Mouse (Mus musculus): ENCODE data around the gene Kdm4b. TPM values are rescaled to one million over a fixed set of nuclear protein-coding genes. Genes with fewer than 3 reads are reported as not detected.

The Kdm4b gene
- polyA plus RNA-seq, 1 experiment from 2014 or later, result 43.2 TPM

DNA sequence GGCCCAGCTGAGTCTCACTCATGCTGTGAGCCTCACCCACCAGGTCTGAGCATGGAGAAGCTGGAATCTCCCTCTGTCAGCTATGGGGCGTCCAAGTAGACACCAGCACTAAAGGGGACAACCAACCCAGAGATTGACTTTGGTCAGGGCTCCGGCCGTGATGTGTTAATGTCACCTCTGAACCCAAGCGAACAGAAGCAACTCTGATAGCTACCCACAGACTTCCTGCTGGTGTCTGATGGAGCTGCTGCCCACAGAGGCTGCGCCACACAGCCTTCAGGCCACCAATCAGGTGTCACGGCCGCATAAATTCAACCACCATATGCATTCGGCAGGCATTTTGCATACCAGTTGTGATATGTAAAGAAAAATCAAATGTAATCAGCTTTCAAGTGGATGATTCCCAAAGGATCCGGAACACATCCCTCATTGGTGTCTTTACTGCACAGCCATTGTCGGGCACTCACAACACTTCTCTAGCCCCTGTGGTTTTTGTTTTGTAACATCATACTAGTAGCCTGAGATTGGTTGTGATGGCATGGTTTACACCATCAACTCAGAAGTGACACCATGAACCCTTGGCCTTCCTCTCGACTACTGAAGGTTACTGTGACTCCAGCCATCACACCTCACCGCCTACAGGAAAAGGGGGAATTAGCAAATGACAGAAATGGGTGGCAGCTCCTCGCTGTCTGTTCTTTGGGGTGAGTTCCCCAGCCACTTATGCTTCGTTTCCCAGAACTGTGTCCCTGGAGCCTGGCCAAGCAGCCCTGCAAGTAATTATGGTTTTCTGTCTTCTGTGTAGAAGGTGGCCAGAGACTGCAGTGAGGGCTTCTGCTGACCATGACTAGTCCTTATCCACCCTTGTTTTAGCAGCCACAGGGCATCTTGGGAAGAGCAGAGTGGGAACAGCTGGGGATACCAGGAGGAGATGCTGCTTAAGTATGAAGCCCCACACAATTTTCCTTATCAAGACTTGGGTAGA lies 80.3 kb downstream of the Kdm4b start:
- ATAC-seq (ENCODE audit: low FRiP score, low read depth), result no peak
- peaks cover 23% of the 10 kb centered on the region for H3K4me1 ChIP-seq
- no peak overlapping the region for H3K4me2 ChIP-seq (replicated peaks)
- no peaks in the 10 kb centered on the region for H3K9me3 ChIP-seq
- no peak overlapping the region for H3K4me3 ChIP-seq
- H3K27me3 ChIP-seq, result no peaks in the 10 kb centered on the region
- peak overlapping the region; percentile 48; the same call in 1 of the 2 replicates for H3K27ac ChIP-seq
- WGBS, result 78% methylated on average over 14 of the region's 14 CpGs
- peaks cover 55% of the 10 kb centered on the region for H3K36me3 ChIP-seq
- H3K9ac ChIP-seq, result no peak overlapping the region

DNA sequence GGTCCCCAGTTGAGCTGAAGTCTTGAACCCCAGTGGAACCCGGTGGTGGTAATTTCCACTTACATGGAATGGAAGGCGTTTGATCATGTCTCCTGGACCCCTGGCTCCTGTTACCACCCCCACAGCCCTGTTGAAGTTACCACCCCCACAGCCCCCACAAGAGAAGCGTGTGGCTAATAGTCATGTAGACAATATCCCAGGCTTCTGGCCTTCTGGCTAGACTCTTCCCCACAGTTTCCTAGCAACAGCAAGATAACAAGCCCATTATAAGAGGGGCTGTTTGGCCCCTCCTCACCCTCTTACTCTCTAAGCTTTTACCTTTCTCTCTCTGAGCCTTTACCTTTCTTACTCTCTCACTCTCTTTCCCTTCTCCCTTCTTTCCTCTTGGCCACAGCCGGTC lies 81.0 kb downstream of the Kdm4b start:
- peak overlapping the region; percentile 48; the same call in 1 of the 2 replicates for H3K27ac ChIP-seq

GRCm38 (mm10) chr17:56407379-56407778 lies 81.5 kb downstream of the Kdm4b start:
- Histone ChIP-seq H3K4me1 (peaks cover 23% of the 10 kb centered on the region), H3K4me2 (replicated peaks) (no peak overlapping the region), H3K4me3 (no peak overlapping the region), H3K27ac (0 out of 2 replicates have a peak overlapping the region, but pooled peaks have one; percentile 15), H3K36me3 (peaks cover 55% of the 10 kb centered on the region), H3K9ac (no peak overlapping the region), H3K27me3 (no peaks in the 10 kb centered on the region), H3K9me3 (no peaks in the 10 kb centered on the region)
- ATAC-seq (ENCODE audit: low FRiP score, low read depth), result no peak
- 33% methylated on average over 8 of the region's 8 CpGs for WGBS

More for the DNA sequence above, 81.0 kb downstream of the Kdm4b start:
- no peaks in the 10 kb centered on the region for H3K27me3 ChIP-seq
- H3K36me3 ChIP-seq, result peaks cover 55% of the 10 kb centered on the region
- no peak overlapping the region for H3K4me3 ChIP-seq
- H3K9ac ChIP-seq, result no peak overlapping the region
- no peak for ATAC-seq (ENCODE audit: low FRiP score, low read depth)
- H3K4me1 ChIP-seq, result peaks cover 23% of the 10 kb centered on the region
- no peak overlapping the region for H3K4me2 ChIP-seq (replicated peaks)
- H3K9me3 ChIP-seq, result no peaks in the 10 kb centered on the region
- WGBS, result 69% methylated on average over 4 of the region's 4 CpGs

DNA sequence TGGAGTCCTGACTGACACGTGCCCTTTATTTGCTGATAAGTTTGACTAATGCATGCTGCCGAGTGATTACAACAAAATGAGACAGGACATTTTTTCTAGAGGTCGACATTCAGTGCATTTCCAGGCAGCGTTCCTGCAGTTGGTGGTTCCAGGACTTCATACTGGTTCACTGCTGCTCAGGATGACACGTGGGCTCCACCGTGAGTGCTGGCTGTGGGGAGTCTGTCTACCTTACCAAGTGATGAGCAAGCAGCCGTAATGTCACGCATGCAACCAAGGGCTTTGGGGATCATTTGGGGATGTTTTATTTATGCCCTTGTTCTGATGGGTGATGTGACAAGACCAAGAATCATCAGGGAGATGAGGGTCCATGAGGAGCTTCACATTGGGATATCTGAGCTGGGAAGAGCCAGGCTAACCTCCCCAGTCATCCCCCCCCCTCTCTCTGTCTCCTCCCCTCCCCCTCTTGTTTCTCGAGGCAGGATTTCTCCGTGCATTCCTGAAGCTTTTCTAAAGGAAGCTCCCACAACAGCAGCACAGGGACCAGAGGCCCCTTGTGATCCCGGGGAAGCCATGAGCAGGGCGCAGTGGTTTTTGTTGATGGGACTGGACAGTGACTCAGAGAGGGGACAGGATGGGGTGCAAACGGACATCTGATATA lies 83.2 kb downstream of the Kdm4b start:
- Histone ChIP-seq H3K36me3 (peaks cover 55% of the 10 kb centered on the region), H3K4me3 (no peak overlapping the region)
- WGBS, result 51% methylated on average over 13 of the region's 13 CpGs

GRCm38 (mm10) chr17:56409759-56410158 lies 83.9 kb downstream of the Kdm4b start:
- H3K4me2 ChIP-seq (replicated peaks), result no peak overlapping the region
- no peak overlapping the region for H3K9ac ChIP-seq
- no peak overlapping the region for H3K4me3 ChIP-seq
- H3K27me3 ChIP-seq, result no peaks in the 10 kb centered on the region
- H3K27ac ChIP-seq, result no peak overlapping the region
- H3K4me1 ChIP-seq, result peaks cover 23% of the 10 kb centered on the region
- 31% methylated on average over 8 of the region's 8 CpGs for WGBS
- H3K36me3 ChIP-seq, result peaks cover 55% of the 10 kb centered on the region
- ATAC-seq (ENCODE audit: low FRiP score, low read depth), result no peak
- no peaks in the 10 kb centered on the region for H3K9me3 ChIP-seq

More for the DNA sequence above, 83.2 kb downstream of the Kdm4b start:
- H3K9ac ChIP-seq, result no peak overlapping the region
- H3K27ac ChIP-seq, result no peak overlapping the region
- ATAC-seq (ENCODE audit: low FRiP score, low read depth), result no peak
- no peaks in the 10 kb centered on the region for H3K9me3 ChIP-seq
- H3K27me3 ChIP-seq, result no peaks in the 10 kb centered on the region
- H3K4me2 ChIP-seq (replicated peaks), result no peak overlapping the region
- peaks cover 23% of the 10 kb centered on the region for H3K4me1 ChIP-seq

DNA sequence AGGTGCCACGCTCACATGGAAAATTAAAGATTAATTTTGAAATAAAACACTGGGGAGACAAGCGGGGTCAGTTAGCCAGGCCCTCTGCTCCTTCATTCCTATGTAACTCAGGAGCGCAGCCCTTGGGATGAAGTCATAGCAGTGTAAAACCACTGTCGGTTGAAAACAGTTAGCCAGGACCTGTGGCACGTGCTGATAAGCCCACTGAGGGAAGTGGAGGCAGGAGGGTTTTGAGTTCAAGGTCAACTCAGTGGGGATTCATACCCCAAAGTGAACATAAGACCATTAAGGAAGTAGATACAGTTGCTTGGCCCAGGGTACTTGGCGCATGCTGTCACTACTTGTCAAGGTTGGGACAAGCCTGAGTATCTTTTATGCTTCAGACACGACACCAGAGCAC lies 85.6 kb downstream of the Kdm4b start:
- WGBS, result 93% methylated on average over 7 of the region's 7 CpGs
- peaks cover 65% of the 10 kb centered on the region for H3K36me3 ChIP-seq
- H3K4me2 ChIP-seq (replicated peaks), result no peak overlapping the region
- no peak for ATAC-seq (ENCODE audit: low FRiP score, low read depth)
- no peaks in the 10 kb centered on the region for H3K27me3 ChIP-seq
- no peak overlapping the region for H3K27ac ChIP-seq
- peaks cover 20% of the 10 kb centered on the region for H3K4me1 ChIP-seq
- H3K9me3 ChIP-seq, result no peaks in the 10 kb centered on the region
- H3K9ac ChIP-seq, result no peak overlapping the region
- no peak overlapping the region for H3K4me3 ChIP-seq

- ATAC-seq (ENCODE audit: low FRiP score, low read depth), result no peak
- WGBS, result 84% methylated on average over 13 of the region's 13 CpGs
- no peak overlapping the region for H3K9ac ChIP-seq
- peaks cover 82% of the 10 kb centered on the region for H3K36me3 ChIP-seq
- peaks cover 7% of the 10 kb centered on the region; the same call in 1 of the 2 replicates for H3K4me1 ChIP-seq
- H3K4me3 ChIP-seq, result no peak overlapping the region
- H3K27me3 ChIP-seq, result no peaks in the 10 kb centered on the region
- H3K4me2 ChIP-seq (replicated peaks), result no peak overlapping the region
- H3K27ac ChIP-seq, result no peak overlapping the region
- no peaks in the 10 kb centered on the region for H3K9me3 ChIP-seq
Observed at GRCm38 (mm10) chr17:56413113-56413512, 87.3 kb downstream of the Kdm4b start.

GRCm38 (mm10) chr17:56414785-56415184 lies 88.9 kb downstream of the Kdm4b start:
- Histone ChIP-seq H3K4me1 (peaks cover 4% of the 10 kb centered on the region; the same call in 1 of the 2 replicates), H3K9ac (no peak overlapping the region), H3K27me3 (no peaks in the 10 kb centered on the region), H3K4me2 (replicated peaks) (no peak overlapping the region), H3K9me3 (no peaks in the 10 kb centered on the region), H3K36me3 (peaks cover 96% of the 10 kb centered on the region), H3K27ac (no peak overlapping the region), H3K4me3 (no peak overlapping the region)
- ATAC-seq (ENCODE audit: low FRiP score, low read depth), result no peak
- 96% methylated on average over 9 of the region's 9 CpGs for WGBS

DNA sequence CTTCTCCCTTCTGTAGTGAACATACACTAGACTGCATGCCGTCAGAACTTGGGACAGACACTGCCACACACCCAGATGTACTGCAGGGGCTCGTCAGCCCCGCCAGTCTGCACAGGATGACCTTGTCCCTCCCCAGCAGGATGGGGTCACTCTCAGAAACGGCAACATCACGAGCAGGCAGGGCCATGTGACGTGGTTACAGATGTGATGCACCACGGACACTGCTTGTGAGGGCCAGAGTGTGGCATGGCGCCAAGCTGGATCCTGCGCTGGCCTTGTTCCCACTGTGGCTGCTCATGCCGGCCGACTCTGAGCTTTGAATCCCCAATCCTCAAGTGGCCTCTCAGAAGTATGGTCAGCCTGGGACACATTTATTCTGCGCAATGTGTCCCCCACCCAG lies 92.4 kb downstream of the Kdm4b start:
- no peak overlapping the region for H3K4me3 ChIP-seq
- no peaks in the 10 kb centered on the region for H3K27me3 ChIP-seq
- peaks cover 98% of the 10 kb centered on the region for H3K36me3 ChIP-seq
- H3K4me1 ChIP-seq, result no peaks in the 10 kb centered on the region
- H3K9me3 ChIP-seq, result no peaks in the 10 kb centered on the region
- 87% methylated on average over 12 of the region's 12 CpGs for WGBS
- H3K4me2 ChIP-seq (replicated peaks), result no peak overlapping the region
- H3K9ac ChIP-seq, result no peak overlapping the region
- no peak overlapping the region for H3K27ac ChIP-seq
- no peak for ATAC-seq (ENCODE audit: low FRiP score, low read depth)

DNA sequence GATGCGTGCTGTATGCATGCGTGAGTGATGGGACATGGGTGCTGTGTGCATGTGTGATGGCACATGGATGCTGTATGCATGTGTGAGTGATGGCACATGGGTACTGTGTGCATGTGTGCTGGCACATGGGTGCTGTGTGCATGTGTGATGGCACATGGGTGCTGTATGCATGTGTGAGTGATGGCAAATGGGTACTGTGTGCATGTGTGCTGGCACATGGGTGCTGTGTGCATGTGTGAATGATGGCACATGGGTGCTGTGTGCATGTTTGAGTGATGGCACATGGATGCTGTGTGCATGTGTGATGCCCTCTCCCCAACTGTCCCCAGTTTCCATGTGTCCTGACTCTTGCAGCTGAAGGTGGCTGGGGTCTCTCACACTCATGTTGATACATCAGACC lies 94.2 kb downstream of the Kdm4b start:
- Histone ChIP-seq H3K9me3 (no peaks in the 10 kb centered on the region), H3K27me3 (no peaks in the 10 kb centered on the region), H3K36me3 (peaks cover 96% of the 10 kb centered on the region), H3K4me3 (no peak overlapping the region), H3K27ac (no peak overlapping the region), H3K4me2 (replicated peaks) (no peak overlapping the region), H3K4me1 (peaks cover 4% of the 10 kb centered on the region), H3K9ac (no peak overlapping the region)
- ATAC-seq (ENCODE audit: low FRiP score, low read depth), result no peak
- 98% methylated on average over 2 of the region's 2 CpGs for WGBS

GRCm38 (mm10) chr17:56424726-56425583 lies 99.1 kb downstream of the Kdm4b start:
- peak overlapping the region; percentile 87 for H3K4me2 ChIP-seq (replicated peaks)
- no peaks in the 10 kb centered on the region for H3K27me3 ChIP-seq
- H3K36me3 ChIP-seq, result peaks cover 81% of the 10 kb centered on the region
- H3K9ac ChIP-seq, result peak overlapping the region; percentile 78
- WGBS, result 12% methylated on average over 66 of the region's 77 CpGs
- H3K9me3 ChIP-seq, result no peaks in the 10 kb centered on the region
- H3K4me1 ChIP-seq, result peaks cover 21% of the 10 kb centered on the region
- H3K4me3 ChIP-seq, result peak overlapping the region; percentile 56
- ATAC-seq (ENCODE audit: low FRiP score, low read depth), result peak; percentile 81
- peak overlapping the region; percentile 73; the same call in 1 of the 2 replicates for H3K27ac ChIP-seq

Measured in limb, embryonic 13.5 days (tissue).